Mouse (Mus musculus) cerebellum, adult (tissue): ENCODE results near the gene Ube2c.

Source experiments
- ATAC-seq: cut with Nextera tagmentation; 2 replicates; pipeline ENCODE4 v1.9.2; 2017; ENCODE audit warnings: mild to moderate bottlenecking, moderate library complexity, mixed read lengths; ENCODE audit not compliant: insufficient number of reproducible peaks, low FRiP score, low TSS enrichment

The Ube2c gene

GRCm38 (mm10) chr2:164815821-164816220 lies 46.1 kb downstream of the Ube2c start:
- ATAC-seq: no peak

GRCm38 (mm10) chr2:164817206-164817605 lies 47.5 kb downstream of the Ube2c start:
- no peak for ATAC-seq

GRCm38 (mm10) chr2:164817703-164818102 lies 48.0 kb downstream of the Ube2c start:
- no peak for ATAC-seq

- ATAC-seq: no peak
Measured at GRCm38 (mm10) chr2:164821060-164821459, 51.4 kb downstream of the Ube2c start.

GRCm38 (mm10) chr2:164822636-164823165 lies 53.0 kb downstream of the Ube2c start, which contains the start of gene Zswim1:
Zswim1 (plus strand) TSS chr2:164822686.
- ATAC-seq: peak; percentile 99

GRCm38 (mm10) chr2:164823181-164823585 lies 53.5 kb downstream of the Ube2c start:
- ATAC-seq: peak; percentile 27; the same call in 1 of the 2 replicates

GRCm38 (mm10) chr2:164823969-164824368 lies 54.3 kb downstream of the Ube2c start:
- no peak for ATAC-seq

GRCm38 (mm10) chr2:164825521-164825920 lies 55.8 kb downstream of the Ube2c start:
- no peak for ATAC-seq

- no peak for ATAC-seq
Measured at GRCm38 (mm10) chr2:164827146-164827850, 57.6 kb downstream of the Ube2c start.
